Mouse (Mus musculus) testis, adult 2 months (tissue): ENCODE measurements around the gene Wdr25.

Source experiments
- CTCF ChIP-seq: fragments of 200-500 bp; IDR thresholded peaks from 2 replicates; pipeline ENCODE4 v1.5.1; 2012; ENCODE audit warnings: low read depth, mild to moderate bottlenecking, inconsistent platforms, low read length, moderate library complexity; ENCODE audit not compliant: control insufficient read depth, insufficient read depth, insufficient replicate concordance
- POLR2A ChIP-seq: fragments of 200-500 bp; IDR thresholded peaks from 2 replicates; pipeline ENCODE4 v1.6.1; 2012; ENCODE audit warnings: low read depth, mild to moderate bottlenecking, inconsistent platforms, low read length, moderate library complexity; ENCODE audit not compliant: control insufficient read depth

DNA sequence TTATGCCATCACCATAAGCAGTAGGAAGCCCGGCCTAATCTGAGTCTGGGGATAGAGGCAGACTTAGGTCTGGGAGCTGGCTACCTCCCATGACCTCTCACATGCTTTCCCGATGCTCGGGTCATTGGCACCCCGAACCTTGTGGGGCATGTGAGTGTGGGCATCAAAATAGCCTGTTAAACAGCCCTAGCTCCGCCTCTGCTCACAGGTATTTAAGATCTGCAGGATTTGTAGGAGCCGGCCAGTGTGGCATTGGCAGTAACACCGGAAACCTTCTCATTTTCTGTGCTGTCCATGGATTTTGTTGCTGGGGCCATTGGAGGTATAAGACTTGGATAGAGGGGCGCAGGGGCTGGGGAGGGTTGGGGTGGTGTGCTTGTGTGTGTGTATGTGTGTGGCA, 42.5 kb upstream of the Wdr25 start:
- TF ChIP-seq CTCF (no peak), POLR2A (no peak)
